Mouse (Mus musculus): ENCODE data around the gene Ugp2. TPM values are rescaled to one million over a fixed set of nuclear protein-coding genes. Genes with fewer than 3 reads are reported as not detected.

Gene Ugp2
- polyA plus RNA-seq, 1 experiment from 2014 or later, result 68.9 TPM

DNA sequence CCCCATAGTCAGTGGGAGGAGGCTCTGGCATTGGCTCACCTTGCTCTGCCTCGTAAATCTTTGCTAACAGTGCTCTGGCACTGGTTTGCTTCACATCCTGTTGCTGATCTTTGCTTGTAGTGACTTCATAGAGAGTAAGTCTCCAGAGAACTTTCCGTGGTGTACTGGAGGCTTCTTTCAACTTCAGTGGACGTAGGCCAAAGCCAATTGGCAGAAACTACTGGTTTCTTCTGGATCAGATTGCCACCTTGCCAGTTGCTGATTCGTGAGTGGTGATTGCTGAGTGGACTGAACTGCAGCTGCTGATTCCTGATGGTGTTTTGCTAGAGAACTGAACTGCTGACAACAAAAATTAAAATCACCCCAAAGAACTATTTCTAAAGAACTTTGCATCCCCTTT, 15.8 kb upstream of the Ugp2 start:
- no peak overlapping the region for H3K4me3 ChIP-seq (ENCODE audit: low read length)
- no peaks in the 10 kb centered on the region for H3K4me1 ChIP-seq (ENCODE audit: control insufficient read depth, insufficient read depth, low read length)
- H3K4me2 ChIP-seq (replicated peaks; ENCODE audit: low read depth, low read length), result no peak overlapping the region
- H3K9ac ChIP-seq (ENCODE audit: low read depth, low read length), result no peak overlapping the region
- H3K9me3 ChIP-seq (ENCODE audit: control insufficient read depth, low read length), result no peaks in the 10 kb centered on the region
- WGBS, result 82% methylated on average over 4 of the region's 4 CpGs
- H3K36me3 ChIP-seq (ENCODE audit: control insufficient read depth, insufficient read depth, low read length), result no peaks in the 10 kb centered on the region
- no peak overlapping the region for H3K27ac ChIP-seq (ENCODE audit: low read depth, low read length)
- H3K27me3 ChIP-seq (ENCODE audit: control insufficient read depth, insufficient read depth, low read length), result no peaks in the 10 kb centered on the region
- ATAC-seq (ENCODE audit: low FRiP score, low TSS enrichment), result no peak

DNA sequence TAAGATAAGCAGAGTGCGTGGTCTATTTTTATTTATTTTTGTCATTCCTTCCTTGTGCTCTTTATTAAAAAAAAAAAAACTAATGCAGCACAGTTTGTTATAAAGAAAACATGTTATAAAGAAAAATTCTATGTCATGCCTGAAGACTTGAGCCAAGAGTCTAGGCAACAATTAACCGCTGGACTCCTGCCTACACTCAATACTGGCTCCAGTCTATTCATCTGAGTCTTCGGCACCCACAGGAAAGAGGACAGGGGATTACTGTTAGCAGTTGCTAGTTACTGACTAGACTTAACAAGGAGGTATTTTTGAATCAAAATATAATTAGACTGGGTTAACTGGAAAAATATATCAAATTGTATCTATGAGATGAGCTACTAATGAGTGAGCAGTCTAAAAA, 3.1 kb upstream of the Ugp2 start:
- WGBS, result 93% methylated on average over 3 of the region's 3 CpGs
- Histone ChIP-seq H3K4me1 (ENCODE audit: control insufficient read depth, insufficient read depth, low read length) (no peaks in the 10 kb centered on the region), H3K27me3 (ENCODE audit: control insufficient read depth, insufficient read depth, low read length) (no peaks in the 10 kb centered on the region), H3K36me3 (ENCODE audit: control insufficient read depth, insufficient read depth, low read length) (no peaks in the 10 kb centered on the region), H3K4me2 (replicated peaks; ENCODE audit: low read depth, low read length) (no peak overlapping the region), H3K27ac (ENCODE audit: low read depth, low read length) (no peak overlapping the region), H3K9ac (ENCODE audit: low read depth, low read length) (no peak overlapping the region), H3K9me3 (ENCODE audit: control insufficient read depth, low read length) (no peaks in the 10 kb centered on the region), H3K4me3 (ENCODE audit: low read length) (no peak overlapping the region)
- ATAC-seq (ENCODE audit: low FRiP score, low TSS enrichment), result no peak

DNA sequence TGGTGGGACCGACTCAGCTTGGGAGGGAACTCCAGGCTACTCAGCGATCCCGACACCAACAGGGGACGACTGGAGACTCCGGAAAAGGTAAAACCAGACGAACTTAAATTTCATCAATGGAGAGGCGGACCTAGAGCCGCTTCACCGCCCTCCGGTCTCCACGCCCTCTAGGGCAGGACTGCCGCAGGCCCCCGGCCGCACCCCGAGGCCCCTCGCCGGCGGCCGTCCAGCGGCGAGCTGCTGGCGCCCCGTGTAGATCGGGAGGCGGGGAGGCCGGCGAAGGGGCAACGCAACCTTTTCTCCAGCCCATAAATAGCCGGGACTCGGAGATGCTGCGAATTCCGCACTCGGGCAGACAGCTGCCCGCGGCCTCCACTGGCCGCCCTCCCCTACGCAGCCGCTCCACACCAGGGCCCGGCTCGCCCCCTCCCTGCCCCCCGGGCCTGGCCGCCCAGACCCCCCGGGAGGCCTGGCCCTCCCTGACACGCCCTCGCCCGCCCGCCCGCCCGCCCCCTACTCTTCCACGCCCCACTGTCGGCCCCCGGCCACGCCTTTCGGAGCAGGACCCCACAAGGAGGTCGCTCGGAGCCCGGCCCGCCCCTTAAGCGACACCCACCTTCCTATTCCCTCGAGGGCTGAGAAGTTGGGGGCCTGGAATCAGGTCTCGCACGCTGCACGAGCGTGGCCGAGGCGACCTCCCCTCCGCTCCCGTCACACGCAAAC, 441 bp downstream of the Ugp2 start:
- under 1% methylated on average over 47 of the region's 69 CpGs for WGBS
- H3K4me1 ChIP-seq (ENCODE audit: control insufficient read depth, insufficient read depth, low read length), result no peaks in the 10 kb centered on the region

GRCm38 (mm10) chr11:21369248-21370016, 1.6 kb downstream of the Ugp2 start:
- H3K9ac ChIP-seq (ENCODE audit: low read depth, low read length), result peak overlapping the region; percentile 58
- WGBS, result 18% methylated on average over 9 of the region's 9 CpGs

More for the DNA sequence above, 441 bp downstream of the Ugp2 start:
- Histone ChIP-seq H3K27ac (ENCODE audit: low read depth, low read length) (peak overlapping the region; percentile 92), H3K9ac (ENCODE audit: low read depth, low read length) (peak overlapping the region; percentile 58), H3K4me2 (replicated peaks; ENCODE audit: low read depth, low read length) (peak overlapping the region; percentile 58), H3K4me3 (ENCODE audit: low read length) (peak overlapping the region; percentile 49), H3K36me3 (ENCODE audit: control insufficient read depth, insufficient read depth, low read length) (no peaks in the 10 kb centered on the region), H3K27me3 (ENCODE audit: control insufficient read depth, insufficient read depth, low read length) (no peaks in the 10 kb centered on the region), H3K9me3 (ENCODE audit: control insufficient read depth, low read length) (no peaks in the 10 kb centered on the region)
- peak; percentile 95 for ATAC-seq (ENCODE audit: low FRiP score, low TSS enrichment)

DNA sequence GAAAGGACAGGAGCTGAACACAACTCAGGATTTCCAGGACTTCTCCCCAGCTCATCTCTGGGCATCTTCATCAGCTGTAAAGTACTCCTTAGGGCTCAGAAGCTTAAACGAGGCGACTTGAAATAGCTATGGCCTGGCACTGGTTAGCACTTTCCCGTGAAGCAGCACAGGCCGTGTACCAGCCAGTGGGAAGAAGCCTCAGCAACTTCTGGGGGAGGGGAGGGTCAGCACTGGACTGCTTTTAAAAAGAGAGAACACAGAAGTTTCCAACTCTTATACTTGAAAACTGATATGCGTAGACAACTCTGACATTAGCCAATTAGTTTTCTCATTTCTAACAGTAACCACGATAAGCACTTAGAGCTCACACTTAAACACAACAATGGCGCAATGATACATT, 2.5 kb downstream of the Ugp2 start:
- no peaks in the 10 kb centered on the region for H3K27me3 ChIP-seq (ENCODE audit: control insufficient read depth, insufficient read depth, low read length)
- H3K4me3 ChIP-seq (ENCODE audit: low read length), result peak overlapping the region; percentile 49; the same call in 1 of the 2 replicates
- H3K27ac ChIP-seq (ENCODE audit: low read depth, low read length), result no peak overlapping the region
- WGBS, result 30% methylated on average over 7 of the region's 7 CpGs
- H3K9ac ChIP-seq (ENCODE audit: low read depth, low read length), result no peak overlapping the region
- no peak for ATAC-seq (ENCODE audit: low FRiP score, low TSS enrichment)
- peak overlapping the region; percentile 58 for H3K4me2 ChIP-seq (replicated peaks; ENCODE audit: low read depth, low read length)
- H3K36me3 ChIP-seq (ENCODE audit: control insufficient read depth, insufficient read depth, low read length), result no peaks in the 10 kb centered on the region
- no peaks in the 10 kb centered on the region for H3K9me3 ChIP-seq (ENCODE audit: control insufficient read depth, low read length)
- H3K4me1 ChIP-seq (ENCODE audit: control insufficient read depth, insufficient read depth, low read length), result no peaks in the 10 kb centered on the region

More at GRCm38 (mm10) chr11:21369248-21370016, 1.6 kb downstream of the Ugp2 start:
- H3K36me3 ChIP-seq (ENCODE audit: control insufficient read depth, insufficient read depth, low read length), result no peaks in the 10 kb centered on the region
- H3K27me3 ChIP-seq (ENCODE audit: control insufficient read depth, insufficient read depth, low read length), result no peaks in the 10 kb centered on the region
- no peaks in the 10 kb centered on the region for H3K4me1 ChIP-seq (ENCODE audit: control insufficient read depth, insufficient read depth, low read length)
- no peak for ATAC-seq (ENCODE audit: low FRiP score, low TSS enrichment)
- H3K9me3 ChIP-seq (ENCODE audit: control insufficient read depth, low read length), result no peaks in the 10 kb centered on the region
- no peak overlapping the region for H3K27ac ChIP-seq (ENCODE audit: low read depth, low read length)
- peak overlapping the region; percentile 58 for H3K4me2 ChIP-seq (replicated peaks; ENCODE audit: low read depth, low read length)
- peak overlapping the region; percentile 49 for H3K4me3 ChIP-seq (ENCODE audit: low read length)

DNA sequence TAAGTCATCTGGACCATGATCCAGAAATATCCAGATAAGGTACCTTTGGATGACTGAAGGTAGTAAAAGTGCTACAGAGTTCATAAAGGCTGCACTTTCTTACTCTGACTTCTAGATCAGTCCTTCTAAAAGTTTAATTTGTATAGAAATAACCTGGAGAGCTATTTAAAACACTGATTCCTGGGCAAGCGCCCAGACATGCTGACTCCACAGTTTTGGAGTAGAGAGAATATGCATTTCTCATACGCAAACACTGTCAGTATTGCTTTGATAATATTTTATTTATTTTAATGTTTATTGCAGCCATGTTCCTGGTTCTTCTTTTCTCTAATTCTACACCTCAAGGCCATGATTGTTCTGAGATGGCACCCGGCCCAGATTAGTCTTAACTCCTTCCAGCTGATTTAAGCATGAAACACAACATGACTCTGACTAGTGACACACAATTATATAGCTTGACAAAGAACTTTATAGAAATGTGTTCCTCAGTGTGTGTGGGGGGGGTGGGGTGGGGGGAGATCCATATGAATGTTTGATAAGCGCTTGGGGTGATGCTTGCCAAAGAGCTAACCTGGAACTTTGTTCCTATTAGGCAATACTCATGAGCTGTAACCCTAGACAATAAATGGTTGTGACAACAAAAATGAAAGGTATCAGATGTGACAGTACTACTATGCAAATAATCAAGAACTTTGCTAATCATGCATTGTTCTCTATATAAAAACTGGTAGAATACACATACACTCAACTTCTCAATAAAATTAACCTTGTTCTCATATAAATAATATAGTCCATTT, 7.7 kb downstream of the Ugp2 start:
- WGBS, result 97% methylated on average over 4 of the region's 4 CpGs
- no peaks in the 10 kb centered on the region for H3K9me3 ChIP-seq (ENCODE audit: control insufficient read depth, low read length)
- no peak for ATAC-seq (ENCODE audit: low FRiP score, low TSS enrichment)
- no peak overlapping the region for H3K4me2 ChIP-seq (replicated peaks; ENCODE audit: low read depth, low read length)
- no peak overlapping the region for H3K4me3 ChIP-seq (ENCODE audit: low read length)
- H3K27me3 ChIP-seq (ENCODE audit: control insufficient read depth, insufficient read depth, low read length), result no peaks in the 10 kb centered on the region
- no peaks in the 10 kb centered on the region for H3K4me1 ChIP-seq (ENCODE audit: control insufficient read depth, insufficient read depth, low read length)
- no peak overlapping the region for H3K9ac ChIP-seq (ENCODE audit: low read depth, low read length)
- no peak overlapping the region for H3K27ac ChIP-seq (ENCODE audit: low read depth, low read length)
- H3K36me3 ChIP-seq (ENCODE audit: control insufficient read depth, insufficient read depth, low read length), result no peaks in the 10 kb centered on the region

- Histone ChIP-seq H3K36me3 (ENCODE audit: control insufficient read depth, insufficient read depth, low read length) (peaks cover 26% of the 10 kb centered on the region), H3K9ac (ENCODE audit: low read depth, low read length) (no peak overlapping the region), H3K27me3 (ENCODE audit: control insufficient read depth, insufficient read depth, low read length) (no peaks in the 10 kb centered on the region), H3K27ac (ENCODE audit: low read depth, low read length) (no peak overlapping the region), H3K4me1 (ENCODE audit: control insufficient read depth, insufficient read depth, low read length) (no peaks in the 10 kb centered on the region), H3K4me2 (replicated peaks; ENCODE audit: low read depth, low read length) (no peak overlapping the region), H3K4me3 (ENCODE audit: low read length) (no peak overlapping the region), H3K9me3 (ENCODE audit: control insufficient read depth, low read length) (no peaks in the 10 kb centered on the region)
- 78% methylated on average over 7 of the region's 7 CpGs for WGBS
- ATAC-seq (ENCODE audit: low FRiP score, low TSS enrichment), result no peak
Measured at GRCm38 (mm10) chr11:21351296-21351695, 19.7 kb downstream of the Ugp2 start.

DNA sequence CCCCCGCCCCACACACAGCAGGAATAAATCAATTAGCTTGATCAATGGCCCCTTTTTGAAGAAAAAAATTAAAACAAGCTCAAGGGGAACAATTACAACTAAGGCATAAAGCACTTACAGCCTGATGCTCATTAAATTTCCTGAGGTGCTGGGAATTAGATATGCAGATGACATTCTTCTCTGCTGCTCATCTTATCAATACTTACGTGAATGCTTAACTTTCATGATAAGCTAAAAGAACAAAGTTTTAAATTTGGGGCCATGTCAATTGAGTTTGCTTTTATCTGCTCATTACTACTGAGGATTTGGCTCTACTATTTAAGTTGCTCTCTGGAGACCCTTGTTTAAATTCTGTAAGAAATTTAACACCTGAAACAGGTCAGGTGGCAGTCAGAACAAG, 22.1 kb downstream of the Ugp2 start:
- Histone ChIP-seq H3K4me3 (ENCODE audit: low read length) (no peak overlapping the region), H3K27me3 (ENCODE audit: control insufficient read depth, insufficient read depth, low read length) (no peaks in the 10 kb centered on the region), H3K4me2 (replicated peaks; ENCODE audit: low read depth, low read length) (no peak overlapping the region), H3K9me3 (ENCODE audit: control insufficient read depth, low read length) (no peaks in the 10 kb centered on the region), H3K27ac (ENCODE audit: low read depth, low read length) (no peak overlapping the region), H3K4me1 (ENCODE audit: control insufficient read depth, insufficient read depth, low read length) (no peaks in the 10 kb centered on the region), H3K36me3 (ENCODE audit: control insufficient read depth, insufficient read depth, low read length) (peaks cover 28% of the 10 kb centered on the region), H3K9ac (ENCODE audit: low read depth, low read length) (no peak overlapping the region)
- ATAC-seq (ENCODE audit: low FRiP score, low TSS enrichment), result no peak
- 94% methylated on average over 2 of the region's 2 CpGs for WGBS

Data from kidney, embryonic 14.5 days (tissue).